Mouse (Mus musculus): ENCODE measurements around the gene Maats1. TPM values are rescaled to one million over a fixed set of nuclear protein-coding genes. Genes with fewer than 3 reads are reported as not detected.

The Maats1 gene
- polyA plus RNA-seq, 1 experiment from 2014 or later = 0.10 TPM

GRCm38 (mm10) chr16:38290151-38290550 is 51.8 kb downstream of the Maats1 start:
- H3K27ac ChIP-seq = no peak overlapping the region
- no peaks in the 10 kb centered on the region for H3K36me3 ChIP-seq
- no peak overlapping the region for H3K4me2 ChIP-seq
- H3K9me3 ChIP-seq (replicated peaks) = no peaks in the 10 kb centered on the region
- H3K4me3 ChIP-seq = no peak overlapping the region
- peaks cover 3% of the 10 kb centered on the region; the same call in 1 of the 2 replicates for H3K4me1 ChIP-seq (replicated peaks)
- H3K27me3 ChIP-seq = no peaks in the 10 kb centered on the region
- WGBS = 54% methylated on average over 2 of the region's 2 CpGs
- ATAC-seq (replicated peaks; ENCODE audit: insufficient number of reproducible peaks, insufficient read depth, low FRiP score, low read depth) = no peak
- no peak overlapping the region for H3K9ac ChIP-seq

GRCm38 (mm10) chr16:38288851-38289250 is 53.1 kb downstream of the Maats1 start:
- H3K27me3 ChIP-seq = no peaks in the 10 kb centered on the region
- H3K36me3 ChIP-seq = no peaks in the 10 kb centered on the region
- no peak overlapping the region for H3K27ac ChIP-seq
- H3K9ac ChIP-seq = no peak overlapping the region
- 0 out of 2 replicates have a peak, but pooled peaks cover 2% of the 10 kb centered on the region for H3K4me1 ChIP-seq (replicated peaks)
- ATAC-seq (replicated peaks; ENCODE audit: insufficient number of reproducible peaks, insufficient read depth, low FRiP score, low read depth) = no peak
- no peak overlapping the region for H3K4me3 ChIP-seq
- H3K4me2 ChIP-seq = no peak overlapping the region
- WGBS = 31% methylated on average over 6 of the region's 6 CpGs
- no peaks in the 10 kb centered on the region for H3K9me3 ChIP-seq (replicated peaks)

- ATAC-seq (replicated peaks; ENCODE audit: insufficient number of reproducible peaks, insufficient read depth, low FRiP score, low read depth) = no peak
- H3K9ac ChIP-seq = no peak overlapping the region
- no peak overlapping the region for H3K4me2 ChIP-seq
- no peak overlapping the region for H3K4me3 ChIP-seq
- no peaks in the 10 kb centered on the region for H3K9me3 ChIP-seq (replicated peaks)
- H3K27me3 ChIP-seq = no peaks in the 10 kb centered on the region
- H3K27ac ChIP-seq = no peak overlapping the region
- 83% methylated on average over 3 of the region's 3 CpGs for WGBS
- 0 out of 2 replicates have a peak, but pooled peaks cover 2% of the 10 kb centered on the region for H3K4me1 ChIP-seq (replicated peaks)
- no peaks in the 10 kb centered on the region for H3K36me3 ChIP-seq
These were observed 54.2 kb downstream of the Maats1 start for GRCm38 (mm10) chr16:38287762-38288161.

GRCm38 (mm10) chr16:38287357-38287756 is 54.6 kb downstream of the Maats1 start:
- WGBS = 76% methylated on average over 6 of the region's 6 CpGs
- Histone ChIP-seq H3K9ac (no peak overlapping the region), H3K27me3 (no peaks in the 10 kb centered on the region), H3K4me3 (no peak overlapping the region), H3K4me2 (no peak overlapping the region), H3K27ac (no peak overlapping the region), H3K4me1 (replicated peaks) (0 out of 2 replicates have a peak, but pooled peaks cover 2% of the 10 kb centered on the region), H3K9me3 (replicated peaks) (no peaks in the 10 kb centered on the region), H3K36me3 (no peaks in the 10 kb centered on the region)
- no peak for ATAC-seq (replicated peaks; ENCODE audit: insufficient number of reproducible peaks, insufficient read depth, low FRiP score, low read depth)

GRCm38 (mm10) chr16:38286541-38286940 is 55.4 kb downstream of the Maats1 start:
- Histone ChIP-seq H3K27ac (no peak overlapping the region), H3K36me3 (no peaks in the 10 kb centered on the region), H3K27me3 (no peaks in the 10 kb centered on the region), H3K4me3 (no peak overlapping the region), H3K9ac (no peak overlapping the region), H3K9me3 (replicated peaks) (no peaks in the 10 kb centered on the region), H3K4me1 (replicated peaks) (0 out of 2 replicates have a peak, but pooled peaks cover 2% of the 10 kb centered on the region), H3K4me2 (no peak overlapping the region)
- ATAC-seq (replicated peaks; ENCODE audit: insufficient number of reproducible peaks, insufficient read depth, low FRiP score, low read depth) = no peak
- WGBS = 60% methylated on average over 4 of the region's 4 CpGs

- Histone ChIP-seq H3K36me3 (no peaks in the 10 kb centered on the region), H3K27me3 (no peaks in the 10 kb centered on the region), H3K9me3 (replicated peaks) (no peaks in the 10 kb centered on the region), H3K9ac (no peak overlapping the region), H3K4me3 (no peak overlapping the region), H3K27ac (no peak overlapping the region), H3K4me1 (replicated peaks) (0 out of 2 replicates have a peak, but pooled peaks cover 2% of the 10 kb centered on the region), H3K4me2 (no peak overlapping the region)
- ATAC-seq (replicated peaks; ENCODE audit: insufficient number of reproducible peaks, insufficient read depth, low FRiP score, low read depth) = no peak
- WGBS = 80% methylated on average over 7 of the region's 7 CpGs
These were observed 56.1 kb downstream of the Maats1 start for GRCm38 (mm10) chr16:38285801-38286200.

- Histone ChIP-seq H3K27ac (no peak overlapping the region), H3K27me3 (no peaks in the 10 kb centered on the region), H3K4me1 (replicated peaks) (no peaks in the 10 kb centered on the region), H3K9ac (no peak overlapping the region), H3K4me2 (no peak overlapping the region), H3K9me3 (replicated peaks) (no peaks in the 10 kb centered on the region), H3K36me3 (no peaks in the 10 kb centered on the region), H3K4me3 (no peak overlapping the region)
- ATAC-seq (replicated peaks; ENCODE audit: insufficient number of reproducible peaks, insufficient read depth, low FRiP score, low read depth) = no peak
- WGBS = 32% methylated on average over 3 of the region's 3 CpGs
These were observed 58.6 kb downstream of the Maats1 start for GRCm38 (mm10) chr16:38283300-38283699.

- Histone ChIP-seq H3K9ac (no peak overlapping the region), H3K4me1 (replicated peaks) (no peaks in the 10 kb centered on the region), H3K4me3 (no peak overlapping the region), H3K36me3 (no peaks in the 10 kb centered on the region), H3K27ac (no peak overlapping the region), H3K4me2 (no peak overlapping the region), H3K27me3 (no peaks in the 10 kb centered on the region), H3K9me3 (replicated peaks) (no peaks in the 10 kb centered on the region)
- ATAC-seq (replicated peaks; ENCODE audit: insufficient number of reproducible peaks, insufficient read depth, low FRiP score, low read depth) = no peak
- WGBS = 62% methylated on average over 7 of the region's 7 CpGs
These were observed 59.3 kb downstream of the Maats1 start for GRCm38 (mm10) chr16:38282559-38283160.

- 67% methylated on average over 7 of the region's 7 CpGs for WGBS
- Histone ChIP-seq H3K27ac (no peak overlapping the region), H3K4me2 (no peak overlapping the region)
These were observed 61.0 kb downstream of the Maats1 start for GRCm38 (mm10) chr16:38280951-38281350.

GRCm38 (mm10) chr16:38279794-38280193 is 62.1 kb downstream of the Maats1 start:
- ATAC-seq (replicated peaks; ENCODE audit: insufficient number of reproducible peaks, insufficient read depth, low FRiP score, low read depth) = no peak
- H3K9me3 ChIP-seq (replicated peaks) = no peaks in the 10 kb centered on the region
- no peaks in the 10 kb centered on the region for H3K27me3 ChIP-seq
- 88% methylated on average over 5 of the region's 5 CpGs for WGBS
- H3K9ac ChIP-seq = no peak overlapping the region
- H3K4me1 ChIP-seq (replicated peaks) = no peaks in the 10 kb centered on the region
- no peak overlapping the region for H3K27ac ChIP-seq
- no peak overlapping the region for H3K4me3 ChIP-seq
- H3K36me3 ChIP-seq = no peaks in the 10 kb centered on the region
- no peak overlapping the region for H3K4me2 ChIP-seq

More at GRCm38 (mm10) chr16:38280951-38281350, 61.0 kb downstream of the Maats1 start:
- Histone ChIP-seq H3K9ac (no peak overlapping the region), H3K27me3 (no peaks in the 10 kb centered on the region), H3K9me3 (replicated peaks) (no peaks in the 10 kb centered on the region), H3K4me3 (no peak overlapping the region), H3K4me1 (replicated peaks) (no peaks in the 10 kb centered on the region), H3K36me3 (no peaks in the 10 kb centered on the region)
- ATAC-seq (replicated peaks; ENCODE audit: insufficient number of reproducible peaks, insufficient read depth, low FRiP score, low read depth) = no peak

- 61% methylated on average over 2 of the region's 2 CpGs for WGBS
These were observed 67.2 kb downstream of the Maats1 start for GRCm38 (mm10) chr16:38274737-38275136.

GRCm38 (mm10) chr16:38272483-38272882 is 69.5 kb downstream of the Maats1 start:
- WGBS = 64% methylated on average over 5 of the region's 5 CpGs
- no peaks in the 10 kb centered on the region for H3K9me3 ChIP-seq (replicated peaks)
- no peaks in the 10 kb centered on the region for H3K4me1 ChIP-seq (replicated peaks)

More at GRCm38 (mm10) chr16:38274737-38275136, 67.2 kb downstream of the Maats1 start:
- H3K27ac ChIP-seq = no peak overlapping the region
- H3K4me2 ChIP-seq = no peak overlapping the region
- no peaks in the 10 kb centered on the region for H3K36me3 ChIP-seq
- no peak overlapping the region for H3K4me3 ChIP-seq
- no peak overlapping the region for H3K9ac ChIP-seq
- H3K27me3 ChIP-seq = no peaks in the 10 kb centered on the region
- no peak for ATAC-seq (replicated peaks; ENCODE audit: insufficient number of reproducible peaks, insufficient read depth, low FRiP score, low read depth)
- H3K9me3 ChIP-seq (replicated peaks) = no peaks in the 10 kb centered on the region
- no peaks in the 10 kb centered on the region for H3K4me1 ChIP-seq (replicated peaks)

More at GRCm38 (mm10) chr16:38272483-38272882, 69.5 kb downstream of the Maats1 start:
- Histone ChIP-seq H3K4me2 (no peak overlapping the region), H3K9ac (no peak overlapping the region), H3K27me3 (no peaks in the 10 kb centered on the region), H3K4me3 (no peak overlapping the region), H3K36me3 (no peaks in the 10 kb centered on the region), H3K27ac (no peak overlapping the region)
- no peak for ATAC-seq (replicated peaks; ENCODE audit: insufficient number of reproducible peaks, insufficient read depth, low FRiP score, low read depth)
